Mouse (Mus musculus) liver, postnatal 0 days (tissue): ENCODE measurements around the gene Sap30bp.

ENCODE experiments used
- CTCF ChIP-seq: sonication (generic); IDR thresholded peaks from 2 replicates; pipeline ENCODE4 v1.5.1; 2016; ENCODE audit warnings: antibody characterized with exemption, low read depth
- EP300 ChIP-seq: IDR thresholded peaks from 2 replicates; pipeline ENCODE4 v1.6.1; 2016; ENCODE audit warnings: antibody characterized with exemption, low read depth, mild to moderate bottlenecking

GRCm38 (mm10) chr11:115945247-115945646 is 12.2 kb downstream of the Sap30bp start:
- TF ChIP-seq CTCF, result no peak
- no peak for TF ChIP-seq EP300
